Mouse (Mus musculus): ENCODE measurements around the gene Ddit4.

Gene Ddit4

GRCm38 (mm10) chr10:59949255-59949648, 2.4 kb downstream of the Ddit4 start:
- DNase-seq (ENCODE audit: low read depth, low spot score) = no peak

GRCm38 (mm10) chr10:59948363-59949254, 3.0 kb downstream of the Ddit4 start:
- DNase-seq (ENCODE audit: low read depth, low spot score) = no peak

DNA sequence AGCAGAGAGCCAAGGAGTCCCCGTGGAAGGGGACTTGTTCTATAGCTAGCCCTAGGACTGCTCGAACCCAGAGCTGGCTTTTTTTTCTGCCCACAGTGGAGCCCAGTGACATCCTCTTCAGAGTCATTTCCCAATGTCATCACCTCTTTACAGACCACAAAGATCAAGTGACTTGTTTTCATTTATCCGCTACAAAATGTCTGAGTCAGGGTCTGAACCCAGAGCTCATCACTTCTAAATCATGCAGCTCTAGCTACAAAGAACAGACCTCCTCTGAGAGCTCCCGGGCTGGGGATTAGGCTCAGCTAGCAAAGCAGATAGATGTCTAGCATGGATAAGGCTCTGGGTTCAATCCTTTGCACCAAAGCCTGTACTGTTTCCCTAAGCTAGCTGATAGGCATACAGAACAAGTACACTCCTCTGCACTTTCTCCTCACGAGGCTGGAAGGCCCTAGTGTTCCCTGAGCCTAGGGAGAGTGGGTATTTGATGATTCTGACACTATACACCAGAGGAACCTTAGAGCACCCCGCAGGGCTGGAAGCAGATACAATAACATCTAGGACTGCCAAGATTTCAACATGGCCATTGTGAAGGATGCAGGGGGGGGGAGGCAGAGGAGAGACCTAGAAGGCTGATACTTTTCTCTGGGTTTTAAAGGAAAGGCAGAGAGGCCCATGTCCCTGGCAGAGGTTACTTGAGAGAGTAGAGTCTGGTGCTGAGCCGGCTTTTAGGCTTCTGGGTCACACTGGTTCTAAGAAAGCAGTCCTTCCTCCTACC, 4.1 kb downstream of the Ddit4 start:
- DNase-seq (ENCODE audit: low read depth, low spot score) = no peak

DNA sequence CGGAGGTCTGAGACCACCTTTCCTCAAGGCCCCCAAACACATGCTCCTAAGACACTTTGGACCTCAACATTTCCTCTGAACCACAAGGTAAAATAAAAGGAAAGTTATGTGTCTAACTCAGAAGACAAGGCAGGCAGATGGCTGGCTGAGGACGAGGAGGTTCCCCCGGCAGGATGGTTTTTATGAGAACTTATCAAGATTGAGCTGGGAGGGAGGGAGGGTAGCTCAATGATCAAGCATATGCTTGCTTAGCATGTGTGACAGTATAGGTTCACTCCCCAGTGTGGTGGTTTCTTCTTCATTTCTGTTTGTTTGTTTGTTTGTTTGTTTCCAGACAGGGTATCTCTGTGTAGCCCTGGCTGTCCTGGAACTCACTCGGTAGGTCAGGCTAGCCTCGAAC, 5.3 kb downstream of the Ddit4 start:
- no peak for DNase-seq (ENCODE audit: low read depth, low spot score)

DNA sequence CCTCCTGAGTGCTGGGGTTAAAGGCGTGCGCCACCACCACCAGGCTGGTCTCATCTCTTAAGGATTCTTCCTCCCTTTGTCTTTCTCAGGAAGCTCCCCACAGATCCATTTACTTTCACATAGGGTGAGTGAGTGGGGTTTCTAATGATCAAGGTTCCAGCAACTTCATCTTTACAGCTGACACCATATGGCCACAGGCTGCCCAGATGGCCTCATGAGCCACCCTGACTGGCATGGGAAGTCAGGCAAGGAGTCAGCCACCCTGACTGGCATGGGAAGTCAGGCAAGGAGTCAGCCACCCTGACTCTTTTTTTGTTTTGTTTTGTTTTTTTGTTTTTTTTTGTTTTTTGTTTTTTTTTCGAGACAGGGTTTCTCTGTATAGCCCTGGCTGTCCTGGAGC, 6.2 kb downstream of the Ddit4 start:
- DNase-seq (ENCODE audit: low read depth, low spot score) = no peak

DNA sequence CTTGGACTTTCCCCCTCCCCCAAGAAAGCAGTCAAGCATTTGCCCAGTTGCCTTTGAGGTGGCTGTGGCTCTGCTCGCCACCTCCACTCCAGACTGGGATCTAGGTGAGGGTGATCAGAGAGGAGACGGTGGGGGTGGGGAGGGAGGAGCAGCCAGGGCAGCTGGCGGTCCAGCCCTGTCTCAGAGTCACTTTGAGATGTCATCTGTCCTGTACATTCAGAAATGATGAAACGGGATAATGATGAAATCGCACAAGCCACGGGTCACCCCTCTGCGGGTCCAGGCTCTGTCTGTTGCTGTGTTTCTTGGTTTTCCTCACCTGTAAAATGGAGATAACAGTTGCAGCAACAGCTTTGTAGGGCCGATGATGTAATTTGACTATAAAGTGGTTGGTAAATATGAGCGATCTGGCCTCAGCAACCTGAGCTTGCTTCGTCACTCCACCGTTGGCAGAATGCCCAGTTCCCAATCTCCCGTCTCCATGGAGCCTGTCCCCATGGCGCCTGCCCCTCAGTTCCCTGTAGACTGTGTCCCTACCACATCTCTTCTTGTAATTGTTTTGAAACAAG, 8.1 kb downstream of the Ddit4 start:
- no peak for DNase-seq (ENCODE audit: low read depth, low spot score)

- no peak for DNase-seq (ENCODE audit: low read depth, low spot score)
Measured at GRCm38 (mm10) chr10:59942847-59943420, 8.7 kb downstream of the Ddit4 start.

DNA sequence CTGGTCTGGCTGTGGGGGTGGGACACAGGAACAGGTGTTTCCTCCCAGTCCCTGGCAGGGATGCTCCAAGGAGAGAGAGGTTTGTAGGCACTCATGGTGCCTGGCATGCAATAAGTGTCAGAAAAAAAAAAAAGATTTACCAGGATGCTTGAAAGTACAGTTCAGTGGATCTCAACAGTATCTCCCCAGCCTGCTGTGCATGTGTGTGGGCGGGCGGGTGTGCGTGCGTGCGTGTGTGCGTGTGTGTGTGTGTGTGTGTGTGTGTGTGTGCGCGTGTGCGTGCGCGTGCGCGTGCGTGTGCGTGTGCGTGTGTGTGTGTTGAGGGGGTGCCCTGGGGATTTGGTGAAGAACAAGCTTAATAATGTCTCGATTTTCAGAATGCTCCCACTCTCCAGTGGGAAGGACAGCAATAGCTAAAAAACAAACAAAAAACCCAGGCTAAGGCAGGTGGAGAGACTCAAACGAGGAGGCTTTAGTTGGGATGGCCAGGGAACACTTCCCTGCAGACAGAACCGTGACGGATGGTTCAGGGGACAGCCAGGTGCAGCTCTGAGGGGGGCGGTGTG, 9.3 kb downstream of the Ddit4 start:
- no peak for DNase-seq (ENCODE audit: low read depth, low spot score)

- DNase-seq (ENCODE audit: low read depth, low spot score) = no peak
Measured at GRCm38 (mm10) chr10:59939081-59939480, 12.6 kb downstream of the Ddit4 start.

DNA sequence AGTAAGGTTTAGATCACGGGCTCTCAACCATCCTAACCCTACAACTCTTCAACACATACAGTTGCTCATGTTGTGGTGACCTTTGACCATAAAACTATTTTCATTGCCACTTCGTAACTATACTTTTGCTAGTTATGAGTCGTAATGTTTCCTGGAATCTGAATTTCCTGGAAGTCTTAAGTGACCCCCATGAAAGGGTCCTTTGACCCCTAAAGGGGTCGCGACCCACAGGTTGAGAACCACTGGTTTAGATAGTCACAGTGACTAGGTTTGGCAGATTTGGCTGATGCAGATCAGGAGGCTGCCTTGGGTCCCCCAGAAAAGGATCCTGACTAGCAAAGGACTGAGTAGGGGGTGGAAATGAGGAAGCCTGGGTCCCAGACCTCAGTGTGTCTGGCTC, 13.0 kb downstream of the Ddit4 start:
- no peak for DNase-seq (ENCODE audit: low read depth, low spot score)

DNA sequence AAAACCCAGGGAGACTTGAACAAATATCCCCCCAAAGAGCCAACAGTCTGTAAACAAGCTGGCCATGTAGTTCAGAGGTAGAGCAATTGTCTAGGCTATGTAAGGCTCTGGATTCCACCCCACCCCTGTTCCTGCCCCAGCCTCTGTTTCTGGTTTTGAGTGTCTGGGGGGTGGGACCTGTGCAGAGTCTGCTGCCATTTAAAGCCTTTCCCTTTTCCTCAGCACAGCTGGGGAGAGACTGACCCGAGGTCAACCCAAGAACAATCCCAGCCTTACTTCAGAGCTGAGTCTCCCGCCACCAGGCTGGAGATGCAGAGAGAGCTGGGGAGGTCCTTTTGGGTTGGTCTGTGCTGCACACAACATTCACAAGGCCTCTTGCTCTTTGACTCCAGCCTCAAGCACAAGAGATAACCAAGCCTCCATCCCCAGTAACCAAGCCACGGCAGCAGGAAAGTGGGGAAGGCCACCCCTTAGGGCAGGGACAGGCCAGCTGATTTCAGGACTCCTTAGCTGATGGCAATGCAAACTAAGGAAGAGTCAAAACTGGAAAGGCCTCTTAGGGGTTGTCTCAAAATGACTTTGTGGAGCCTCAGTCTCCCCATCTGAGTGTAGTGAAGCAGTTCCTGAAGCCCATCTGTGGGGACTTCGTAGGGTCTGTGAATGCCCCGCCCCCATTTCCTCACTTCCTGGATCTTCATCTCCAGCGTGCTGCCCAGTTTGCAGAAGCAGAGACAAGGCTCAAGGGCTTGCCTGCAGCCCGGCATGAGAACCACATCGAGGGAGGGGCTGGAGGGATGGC, 15.4 kb downstream of the Ddit4 start:
- no peak for DNase-seq (ENCODE audit: low read depth, low spot score)

DNA sequence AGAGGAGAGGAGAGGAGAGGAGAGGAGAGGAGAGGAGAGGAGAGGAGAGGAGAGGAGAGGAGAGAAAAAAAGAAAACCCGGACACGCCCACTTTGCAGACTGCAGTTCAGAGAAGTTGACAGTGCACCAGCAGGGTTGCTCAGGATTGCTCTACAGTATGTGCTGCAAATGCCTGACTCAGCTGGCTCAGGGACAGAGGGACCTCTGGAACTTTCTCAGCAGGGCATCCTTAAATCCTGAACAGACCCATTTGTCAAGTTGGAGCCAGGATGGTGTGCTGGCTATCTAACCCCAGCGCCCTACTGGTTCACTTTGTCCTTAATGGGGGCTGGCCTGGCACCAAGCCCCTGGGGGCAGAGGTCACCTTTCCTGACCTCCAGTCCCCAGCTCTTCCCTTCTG, 17.6 kb downstream of the Ddit4 start:
- DNase-seq (ENCODE audit: low read depth, low spot score) = no peak

GRCm38 (mm10) chr10:59932521-59932920, 19.1 kb downstream of the Ddit4 start:
- no peak for DNase-seq (ENCODE audit: low read depth, low spot score)

GRCm38 (mm10) chr10:59930996-59931395, 20.6 kb downstream of the Ddit4 start:
- no peak for DNase-seq (ENCODE audit: low read depth, low spot score)

DNA sequence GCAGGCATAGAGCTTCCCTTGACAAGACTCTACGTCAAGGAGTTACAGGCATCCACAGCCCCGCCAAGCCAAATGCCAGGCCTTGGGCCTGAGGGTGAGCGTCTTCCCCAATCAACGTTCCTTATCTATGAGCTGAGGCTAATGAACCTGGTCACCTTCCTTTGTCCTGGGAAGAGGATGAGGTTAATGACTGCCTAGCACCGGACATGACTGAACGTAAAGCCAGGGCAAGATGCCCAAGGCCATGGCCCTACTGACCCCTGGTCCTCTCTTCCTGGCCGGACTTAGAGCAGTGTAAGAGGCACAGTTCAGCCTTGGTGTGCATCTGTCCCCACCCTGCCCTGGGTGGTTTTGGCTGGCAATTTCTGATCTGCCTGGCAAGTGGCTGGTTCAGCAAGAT, 22.4 kb downstream of the Ddit4 start:
- DNase-seq (ENCODE audit: low read depth, low spot score) = no peak

DNA sequence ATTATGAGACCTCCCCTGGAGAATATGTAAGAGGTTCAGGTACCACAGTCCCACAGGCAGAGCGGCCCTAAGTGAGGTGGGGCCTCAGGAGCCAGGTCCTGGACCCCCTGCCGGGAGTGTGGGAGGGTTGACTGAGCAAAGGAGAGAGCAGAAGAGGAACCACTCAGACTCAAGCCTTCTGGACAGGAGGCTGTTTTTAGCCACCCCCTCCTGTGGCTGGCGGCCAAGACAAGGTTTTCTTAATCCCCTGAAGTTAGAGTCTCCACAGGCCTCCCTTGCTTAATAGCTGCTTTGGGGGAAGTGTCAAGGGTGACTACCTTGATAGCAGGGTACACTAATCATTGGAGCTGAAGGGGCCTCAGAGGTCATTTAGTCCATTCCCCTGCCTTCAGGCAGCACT, 27.3 kb downstream of the Ddit4 start:
- DNase-seq (ENCODE audit: low read depth, low spot score) = no peak

- no peak for DNase-seq (ENCODE audit: low read depth, low spot score)
Measured at GRCm38 (mm10) chr10:59923493-59923892, 28.1 kb downstream of the Ddit4 start.

- no peak for DNase-seq (ENCODE audit: low read depth, low spot score)
Measured at GRCm38 (mm10) chr10:59920810-59921681, 30.6 kb downstream of the Ddit4 start.

- no peak for DNase-seq (ENCODE audit: low read depth, low spot score)
Measured at GRCm38 (mm10) chr10:59920485-59920809, 31.2 kb downstream of the Ddit4 start.

DNA sequence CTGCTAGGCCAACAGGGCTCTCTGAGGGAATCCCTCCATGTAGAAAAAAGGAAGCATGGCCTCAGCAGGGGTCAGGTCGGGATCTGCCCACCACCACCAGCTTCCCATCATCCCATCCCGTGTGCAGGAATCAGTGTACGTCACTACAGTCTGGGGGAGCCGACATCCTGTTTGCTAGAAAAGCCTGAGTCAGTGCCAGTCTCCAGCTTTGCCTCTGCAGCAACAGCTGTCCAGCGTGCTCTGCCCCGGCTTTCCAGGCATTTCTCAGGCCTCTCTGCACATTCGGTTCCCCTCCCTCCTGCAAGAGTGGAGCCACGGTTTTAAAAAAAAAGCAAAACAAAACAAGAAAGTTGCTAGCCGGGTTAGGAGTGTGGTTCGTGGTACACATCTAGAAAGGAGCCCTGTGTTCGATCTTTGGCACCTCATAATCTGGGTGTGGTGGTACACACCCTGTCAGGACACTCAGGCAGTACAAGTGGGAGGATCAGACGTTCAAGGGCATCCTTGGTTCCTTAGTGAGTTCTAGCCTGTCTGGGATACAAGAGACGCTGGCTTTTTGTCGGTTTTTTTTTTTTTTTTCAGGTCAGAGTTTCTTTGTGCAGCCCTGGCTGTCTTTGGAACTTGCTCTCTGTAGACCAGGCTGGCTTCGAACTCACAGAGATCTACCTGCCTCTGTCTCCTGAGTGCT, 32.0 kb downstream of the Ddit4 start:
- DNase-seq (ENCODE audit: low read depth, low spot score) = no peak
